Mouse (Mus musculus): ENCODE data around the gene Snf8. TPM values are rescaled to one million over a fixed set of nuclear protein-coding genes. Genes with fewer than 3 reads are reported as not detected.

Gene Snf8
- 81.8 TPM for polyA plus RNA-seq (2015; fragmentation: Illumina TruSeq; extraction: RNeasy Lipid Tissue Mini Kit (QIAGEN cat#74804); ENCODE audit: insufficient read depth, low replicate concordance)

GRCm38 (mm10) chr11:96034596-96035052 lies at the start of gene Snf8:
Gene Snf8 (plus strand): TSS chr11:96034885.

GRCm38 (mm10) chr11:96005403-96006271 lies 29.0 kb upstream of the Snf8 start, which contains the start of gene Igf2bp1:
Gene Igf2bp1 (minus strand): TSS chr11:96005940.

GRCm38 (mm10) chr11:96065215-96065911 lies 30.7 kb downstream of the Snf8 start, which contains the start of gene Ube2z:
Gene Ube2z (minus strand): TSS chr11:96065388.

GRCm38 (mm10) chr11:96075509-96076220 lies 41.0 kb downstream of the Snf8 start, which contains the start of gene Atp5g1:
Gene Atp5g1 (minus strand): TSS chr11:96075670.

Other genes starting within 250 kb of the Snf8 start
- gene Phospho1, start 210.4 kb upstream of the Snf8 start, polyA plus RNA-seq (2015; fragmentation: Illumina TruSeq; extraction: RNeasy Lipid Tissue Mini Kit (QIAGEN cat#74804); ENCODE audit: insufficient read depth, low replicate concordance), result 4.2 TPM
- gene Gngt2, start 197.7 kb upstream of the Snf8 start, polyA plus RNA-seq (2015; fragmentation: Illumina TruSeq; extraction: RNeasy Lipid Tissue Mini Kit (QIAGEN cat#74804); ENCODE audit: insufficient read depth, low replicate concordance), result 219 TPM
- gene Abi3, start 192.4 kb upstream of the Snf8 start, polyA plus RNA-seq (2015; fragmentation: Illumina TruSeq; extraction: RNeasy Lipid Tissue Mini Kit (QIAGEN cat#74804); ENCODE audit: insufficient read depth, low replicate concordance), result 23.2 TPM
- gene B4galnt2, start 120.0 kb upstream of the Snf8 start, polyA plus RNA-seq (2015; fragmentation: Illumina TruSeq; extraction: RNeasy Lipid Tissue Mini Kit (QIAGEN cat#74804); ENCODE audit: insufficient read depth, low replicate concordance), result 0.62 TPM
- not detected for gene Igf2bp1, start 28.9 kb upstream of the Snf8 start, polyA plus RNA-seq (2015; fragmentation: Illumina TruSeq; extraction: RNeasy Lipid Tissue Mini Kit (QIAGEN cat#74804); ENCODE audit: insufficient read depth, low replicate concordance)
- gene Gip, start 10.3 kb upstream of the Snf8 start, polyA plus RNA-seq (2015; fragmentation: Illumina TruSeq; extraction: RNeasy Lipid Tissue Mini Kit (QIAGEN cat#74804); ENCODE audit: insufficient read depth, low replicate concordance), result not detected
- 56.3 TPM for gene Ube2z, start 30.5 kb downstream of the Snf8 start, polyA plus RNA-seq (2015; fragmentation: Illumina TruSeq; extraction: RNeasy Lipid Tissue Mini Kit (QIAGEN cat#74804); ENCODE audit: insufficient read depth, low replicate concordance)
- gene Atp5g1, start 40.8 kb downstream of the Snf8 start, polyA plus RNA-seq (2015; fragmentation: Illumina TruSeq; extraction: RNeasy Lipid Tissue Mini Kit (QIAGEN cat#74804); ENCODE audit: insufficient read depth, low replicate concordance), result 55.6 TPM
- not detected for gene Calcoco2, start 77.1 kb downstream of the Snf8 start, polyA plus RNA-seq (2015; fragmentation: Illumina TruSeq; extraction: RNeasy Lipid Tissue Mini Kit (QIAGEN cat#74804); ENCODE audit: insufficient read depth, low replicate concordance)
- gene Ttll6, start 98.9 kb downstream of the Snf8 start, polyA plus RNA-seq (2015; fragmentation: Illumina TruSeq; extraction: RNeasy Lipid Tissue Mini Kit (QIAGEN cat#74804); ENCODE audit: insufficient read depth, low replicate concordance), result not detected
- not detected for gene Hoxb13, start 159.4 kb downstream of the Snf8 start, polyA plus RNA-seq (2015; fragmentation: Illumina TruSeq; extraction: RNeasy Lipid Tissue Mini Kit (QIAGEN cat#74804); ENCODE audit: insufficient read depth, low replicate concordance)
- 0.79 TPM for gene Hoxb9, start 236.6 kb downstream of the Snf8 start, polyA plus RNA-seq (2015; fragmentation: Illumina TruSeq; extraction: RNeasy Lipid Tissue Mini Kit (QIAGEN cat#74804); ENCODE audit: insufficient read depth, low replicate concordance)
- 0.17 TPM for gene Hoxb8, start 247.0 kb downstream of the Snf8 start, polyA plus RNA-seq (2015; fragmentation: Illumina TruSeq; extraction: RNeasy Lipid Tissue Mini Kit (QIAGEN cat#74804); ENCODE audit: insufficient read depth, low replicate concordance)

All from spleen, adult 10 weeks (tissue).